Mouse (Mus musculus) cerebellum, adult 11 months (tissue): ENCODE measurements around the gene Smyd2.
A peak's percentile ranks its signal among the peaks of the same experiment; 100 is the strongest.

Source experiments
- DNase-seq: peaks from one replicate; pipeline ENCODE4 v3.0.0; 2022

The Smyd2 gene

DNA sequence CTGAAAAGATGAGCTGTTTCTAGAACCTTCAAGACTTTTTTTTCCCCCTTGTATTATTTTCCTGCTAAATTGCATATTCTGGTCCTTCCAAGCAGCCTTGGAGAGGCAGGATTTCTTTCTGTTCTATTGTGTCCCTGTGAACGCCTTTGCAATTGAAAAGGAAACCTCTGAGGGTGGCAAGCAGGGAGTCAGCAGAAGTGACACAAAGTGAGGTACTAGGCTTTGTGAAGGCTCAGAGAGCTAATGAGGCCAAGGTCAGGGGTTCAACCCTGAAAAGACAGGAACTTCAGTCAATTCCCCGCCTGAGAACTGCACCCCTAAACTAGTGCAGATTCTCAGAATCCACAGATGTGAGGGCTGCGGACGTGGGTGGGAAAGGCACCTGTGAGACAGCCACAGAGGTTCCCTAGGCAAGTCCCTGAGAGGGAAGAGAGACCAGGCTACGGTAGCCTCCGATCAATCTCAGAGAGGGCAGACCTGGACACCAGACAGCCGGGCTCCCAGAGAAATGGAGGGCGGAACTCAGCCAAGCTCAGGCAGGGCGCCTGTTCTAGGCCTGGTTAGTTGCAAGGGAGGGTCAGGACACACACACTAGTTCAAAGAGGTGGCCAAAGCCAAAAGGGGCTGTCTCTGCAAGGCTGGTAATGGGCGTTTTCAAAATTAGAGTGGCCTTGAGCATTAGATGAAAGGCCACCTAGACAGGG is 5.6 kb downstream of the Smyd2 start:
- DNase-seq: no peak

DNA sequence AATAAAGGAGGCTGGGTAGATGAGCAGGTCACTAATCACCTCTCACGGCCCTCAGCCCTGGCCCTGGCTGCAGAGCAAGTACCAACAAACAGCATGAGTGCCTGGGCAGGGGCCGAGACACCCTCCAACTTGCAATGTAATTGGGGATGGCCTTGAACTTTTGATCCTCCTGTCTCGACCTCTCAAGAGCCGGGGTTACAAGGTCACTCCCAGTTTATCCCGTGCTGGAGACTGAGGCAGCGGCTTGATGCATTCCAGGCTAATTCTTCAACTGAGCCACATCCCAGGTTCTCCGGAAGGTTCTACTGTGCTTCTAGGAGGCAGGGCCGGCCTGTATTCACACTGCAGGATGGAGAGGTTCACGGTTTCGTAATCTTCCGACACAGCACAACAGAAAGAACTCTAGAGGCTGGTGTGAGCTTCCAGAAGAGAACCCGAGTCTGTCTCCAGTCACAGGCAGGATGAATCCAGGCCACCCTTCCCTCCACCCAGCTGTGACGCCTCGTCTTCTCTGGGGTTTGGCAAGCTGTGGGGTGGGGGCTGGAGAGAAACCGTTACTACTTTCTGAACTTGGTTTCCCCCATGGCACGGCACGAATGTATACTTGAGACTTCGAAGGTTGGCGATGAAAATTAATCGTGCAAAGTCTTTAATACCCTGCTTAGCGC is 8.9 kb downstream of the Smyd2 start:
- no peak for DNase-seq

DNA sequence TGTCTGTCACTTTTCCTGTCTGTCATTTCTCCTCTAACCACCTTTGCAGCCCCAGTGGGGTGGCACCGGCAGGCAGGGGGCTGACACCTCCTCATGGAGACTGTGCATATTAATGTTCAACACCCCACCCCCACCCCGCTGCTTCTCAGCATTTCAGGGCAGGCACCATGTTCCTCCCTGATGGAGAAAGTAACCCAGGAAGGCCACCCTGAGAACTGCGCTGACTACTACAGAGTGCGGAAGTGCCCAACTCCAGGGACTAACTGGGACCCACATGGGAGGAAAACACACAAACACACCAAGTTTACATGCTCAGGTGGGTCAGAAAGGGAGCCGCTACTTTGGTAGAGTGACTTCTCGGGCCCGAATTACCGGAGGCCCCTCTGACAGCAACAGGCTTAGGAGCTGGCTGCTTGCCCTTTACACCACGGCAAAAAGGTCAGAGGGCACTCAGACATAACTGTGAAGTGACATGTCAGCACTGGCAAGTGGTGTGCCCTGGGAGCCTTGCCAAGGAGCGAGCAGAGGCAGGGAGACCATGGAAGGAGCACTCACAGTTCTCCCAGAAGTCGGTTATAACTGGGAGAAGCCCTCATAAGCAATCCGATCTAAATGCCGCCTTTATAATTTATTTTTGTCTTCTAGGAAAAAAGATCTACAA is 11.3 kb downstream of the Smyd2 start:
- DNase-seq: no peak

DNA sequence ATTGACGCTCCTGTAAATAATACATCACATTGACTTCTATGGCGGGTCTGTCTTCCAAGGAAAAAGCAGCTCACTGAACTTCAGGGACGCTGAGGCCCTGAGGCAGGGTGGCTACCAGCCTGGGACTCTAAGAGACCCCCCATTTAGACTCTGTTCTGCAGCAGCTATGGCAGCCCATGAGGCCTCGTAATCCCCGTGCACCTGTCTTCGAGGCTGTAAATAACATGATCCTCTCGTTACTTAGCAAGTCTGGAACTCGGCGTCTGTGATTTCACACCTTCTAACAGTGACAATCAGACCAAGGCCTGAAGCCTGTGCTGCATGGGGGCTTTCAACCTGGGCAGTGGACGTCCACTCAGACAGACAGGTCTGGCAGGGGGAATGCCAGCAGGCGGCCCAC is 19.0 kb downstream of the Smyd2 start:
- no peak for DNase-seq

DNA sequence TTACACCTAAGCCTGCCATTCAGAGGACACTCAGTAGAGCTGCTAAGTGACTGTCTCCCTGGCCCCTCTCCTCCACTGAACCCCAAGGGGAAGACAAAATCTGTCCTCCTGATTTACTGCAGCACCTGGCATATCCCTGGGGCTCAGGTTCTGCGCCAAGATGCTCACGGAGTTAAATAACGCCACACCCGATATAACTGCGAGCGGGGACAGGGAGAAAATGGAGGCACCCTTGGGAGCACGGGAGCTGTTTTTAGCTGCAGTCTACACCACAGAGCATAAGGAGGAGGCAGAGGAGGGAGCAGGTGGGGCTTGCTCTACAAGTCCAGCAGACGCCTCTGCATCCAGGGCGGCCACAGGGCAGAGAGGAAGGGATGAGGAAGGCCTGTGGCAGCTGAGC is 19.8 kb downstream of the Smyd2 start:
- DNase-seq: no peak

DNA sequence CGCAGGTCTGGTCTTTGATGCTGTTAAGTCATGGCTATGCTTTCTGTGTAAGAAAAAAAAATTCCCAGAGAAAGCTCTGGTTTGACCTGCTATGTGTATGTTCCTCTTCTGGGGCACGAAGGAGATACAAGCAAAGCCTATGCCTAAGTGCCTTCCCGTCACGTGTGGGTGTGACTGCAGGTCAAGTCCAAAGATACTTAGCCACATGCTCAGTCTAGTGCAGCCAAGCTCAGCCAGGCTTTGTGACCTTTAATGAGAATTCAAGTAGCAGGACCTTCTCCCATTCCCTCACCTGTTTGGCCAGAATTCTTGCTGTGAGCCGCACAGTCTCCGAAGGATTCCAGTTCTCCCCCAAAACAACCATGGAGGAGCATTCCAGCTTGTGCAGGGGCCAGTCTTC is 22.6 kb downstream of the Smyd2 start:
- DNase-seq: no peak

DNA sequence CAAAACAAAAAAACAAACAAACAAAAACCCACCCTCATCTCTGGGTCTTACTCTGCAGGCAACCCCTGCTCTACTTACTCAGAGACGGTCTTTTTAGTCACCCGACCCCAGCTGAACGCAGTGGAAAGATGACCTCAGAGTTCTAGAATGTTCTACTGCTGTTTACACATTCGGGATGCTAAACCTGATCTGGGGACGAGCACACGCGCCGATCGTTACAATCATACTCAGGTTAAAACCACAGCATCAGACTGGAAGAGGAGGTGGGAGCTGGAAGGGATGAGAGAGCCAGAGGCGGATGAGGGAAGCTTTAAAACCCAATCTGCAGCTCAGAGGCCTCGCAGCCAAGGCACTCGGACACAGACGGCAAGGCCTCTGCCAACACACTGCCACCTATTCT is 23.5 kb downstream of the Smyd2 start:
- no peak for DNase-seq

DNA sequence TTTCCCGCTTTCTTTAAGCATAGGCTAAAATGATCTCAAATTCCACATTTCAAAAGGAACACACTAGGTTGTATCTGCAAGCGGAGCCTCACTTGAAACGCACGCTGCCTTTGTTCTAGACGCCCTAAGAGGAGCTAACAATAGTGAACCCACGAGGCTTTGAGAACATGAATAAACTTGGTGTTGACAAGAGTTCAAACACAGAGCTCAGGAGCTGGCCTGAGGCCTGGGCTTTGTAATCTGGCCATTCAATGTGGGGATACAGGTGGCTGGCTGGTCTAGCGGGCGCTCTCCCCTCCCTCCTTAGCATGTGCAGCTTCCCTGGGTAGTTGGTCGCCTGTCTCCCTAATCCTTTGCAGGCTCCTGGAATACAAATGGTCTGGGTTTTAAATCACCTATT is 24.3 kb downstream of the Smyd2 start:
- DNase-seq: no peak

DNA sequence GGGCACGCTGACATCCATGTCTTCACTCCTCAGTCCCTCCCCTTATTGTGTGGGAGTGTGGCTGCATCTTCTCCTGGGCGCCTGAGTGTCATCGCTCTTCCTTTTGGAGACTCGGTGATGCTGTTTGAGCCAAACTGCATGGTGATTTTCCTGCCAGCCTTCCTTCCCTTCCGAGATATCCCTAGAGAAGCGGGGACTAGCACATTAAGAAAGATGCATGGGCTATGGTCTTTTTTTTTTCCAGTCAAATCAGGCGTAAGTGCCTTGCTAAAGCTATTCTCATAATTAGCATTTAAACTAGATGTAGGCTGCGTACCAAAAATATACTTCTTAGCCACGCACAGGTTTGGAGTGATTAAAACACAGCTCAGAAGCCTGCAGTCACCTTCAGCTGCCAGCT is 28.0 kb downstream of the Smyd2 start:
- no peak for DNase-seq

DNA sequence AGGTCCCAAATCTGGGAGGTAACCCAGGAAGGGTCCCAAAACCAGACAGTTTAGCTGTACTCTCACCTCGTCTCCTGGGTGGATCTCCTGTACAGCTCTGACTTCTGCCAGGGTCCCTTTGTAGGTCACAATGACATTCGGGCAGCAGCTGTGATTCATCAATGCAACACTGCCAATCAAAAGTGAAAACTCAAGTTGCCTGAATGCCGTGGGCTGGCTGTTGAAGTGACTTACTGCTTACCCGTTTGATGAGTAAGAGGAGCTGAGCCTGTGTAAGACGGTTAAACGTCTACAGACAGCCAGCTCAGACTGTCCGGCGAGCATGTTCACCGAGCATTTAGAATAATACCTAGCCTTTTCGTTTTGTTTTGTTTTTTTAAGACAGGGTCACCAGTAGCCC is 33.4 kb downstream of the Smyd2 start:
- DNase-seq: no peak

DNA sequence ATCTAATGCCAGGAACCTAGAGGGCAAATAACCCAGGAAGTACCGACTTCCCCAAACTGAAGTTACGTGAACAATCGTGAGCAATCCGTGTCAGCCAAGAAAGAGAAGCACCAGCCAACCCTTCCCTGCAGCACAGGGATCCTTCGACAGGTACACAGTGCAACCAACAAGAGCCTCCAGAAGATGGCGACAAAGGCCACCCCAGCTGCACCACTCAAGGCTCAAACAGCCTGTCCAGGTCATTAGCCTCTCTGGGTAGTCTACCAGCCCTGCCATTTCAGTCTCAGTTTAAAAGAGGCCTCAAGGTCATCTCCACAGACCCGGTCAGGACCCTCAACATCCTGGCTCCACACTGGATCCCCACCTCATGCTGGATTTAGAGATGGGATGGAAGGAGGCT is 34.6 kb downstream of the Smyd2 start:
- DNase-seq: peak; percentile 69

DNA sequence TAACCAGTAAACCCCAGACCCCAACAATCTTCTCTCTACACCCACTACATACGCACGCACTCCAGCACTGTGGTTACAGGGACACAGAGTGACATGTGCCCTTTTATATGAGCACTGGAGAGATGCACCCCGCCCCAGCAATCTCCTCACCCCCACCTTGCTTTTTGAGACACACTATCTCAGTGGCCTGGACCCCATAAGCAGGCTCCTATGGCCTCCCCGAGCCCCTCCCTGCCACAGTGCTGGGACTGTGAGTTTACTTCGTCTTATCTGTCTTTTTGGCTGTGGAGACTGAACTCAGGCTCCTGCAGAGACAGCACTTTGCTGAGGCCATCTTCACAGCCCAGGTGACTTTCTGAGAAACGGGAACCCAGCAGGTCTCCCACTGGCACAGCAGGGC is 36.2 kb downstream of the Smyd2 start:
- no peak for DNase-seq

DNA sequence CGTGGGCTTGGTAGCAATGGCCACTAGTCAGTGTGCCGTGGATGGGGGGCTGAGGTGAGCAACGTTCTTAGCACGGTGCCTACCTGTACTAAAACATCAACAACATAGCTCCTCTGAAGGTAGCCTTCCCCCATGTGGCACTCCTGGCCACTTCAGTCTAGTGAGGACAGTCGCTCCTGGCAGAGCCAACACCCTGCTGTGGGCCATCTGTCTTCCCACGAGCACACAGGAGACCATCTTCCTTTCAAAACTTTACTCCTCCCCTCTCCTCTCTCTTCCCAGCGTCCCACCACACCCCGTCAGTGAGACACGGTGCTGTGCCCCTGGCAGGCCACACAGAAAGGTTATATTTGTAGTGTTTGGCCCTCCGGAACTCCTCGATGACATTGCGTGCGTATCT is 37.2 kb downstream of the Smyd2 start:
- DNase-seq: peak; percentile 74

DNA sequence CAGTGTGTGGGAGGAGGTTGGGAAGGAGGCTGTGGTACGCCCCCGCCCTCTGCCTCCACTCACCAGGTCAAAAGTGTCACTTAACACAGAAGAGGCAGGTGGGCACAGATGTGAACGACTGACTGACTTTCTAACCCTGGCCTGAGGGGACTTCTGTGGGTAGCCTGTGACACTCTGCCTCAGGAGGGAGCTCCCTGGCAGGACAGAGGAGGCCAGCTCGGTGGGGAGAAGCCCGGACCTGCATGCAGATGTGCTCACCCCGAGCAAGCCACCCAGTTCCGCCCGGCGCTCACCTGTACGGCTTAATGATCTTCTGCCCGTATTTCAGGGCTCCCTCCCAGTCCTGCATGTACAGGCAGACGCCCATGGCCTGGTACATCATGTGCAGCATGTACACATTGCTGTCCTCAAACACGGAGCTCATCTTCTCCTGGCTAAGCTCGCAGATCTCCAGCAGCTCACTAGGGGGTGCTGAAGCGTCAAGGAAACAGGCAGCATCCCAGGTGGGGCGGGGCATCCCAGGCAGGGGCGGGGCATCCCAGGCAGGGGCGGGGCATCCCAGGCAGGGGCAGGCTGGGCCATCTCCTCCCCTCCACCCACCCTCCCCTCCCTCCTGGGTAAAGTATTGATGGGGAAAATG is 38.5 kb downstream of the Smyd2 start:
- peak; percentile 31 for DNase-seq

DNA sequence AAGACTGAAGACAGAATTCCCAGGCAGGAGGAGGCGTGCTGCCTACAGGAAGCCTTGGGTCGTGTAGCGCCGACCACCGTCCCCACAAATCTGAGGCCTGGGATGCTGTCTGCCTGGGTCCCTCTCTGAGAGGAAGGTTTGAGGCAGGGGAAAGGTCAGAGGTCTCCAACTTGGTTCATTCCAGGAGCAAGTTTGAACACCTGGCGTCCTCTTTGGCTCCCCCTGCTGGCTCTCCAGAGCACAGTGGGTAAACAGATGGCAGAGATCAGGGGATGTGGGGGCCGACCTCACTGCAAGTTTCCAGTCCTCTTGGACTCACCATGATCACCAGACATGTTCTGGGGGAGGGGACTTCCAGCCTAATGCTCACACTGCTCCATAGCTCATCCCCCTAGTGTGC is 39.3 kb downstream of the Smyd2 start:
- peak; percentile 37 for DNase-seq

DNA sequence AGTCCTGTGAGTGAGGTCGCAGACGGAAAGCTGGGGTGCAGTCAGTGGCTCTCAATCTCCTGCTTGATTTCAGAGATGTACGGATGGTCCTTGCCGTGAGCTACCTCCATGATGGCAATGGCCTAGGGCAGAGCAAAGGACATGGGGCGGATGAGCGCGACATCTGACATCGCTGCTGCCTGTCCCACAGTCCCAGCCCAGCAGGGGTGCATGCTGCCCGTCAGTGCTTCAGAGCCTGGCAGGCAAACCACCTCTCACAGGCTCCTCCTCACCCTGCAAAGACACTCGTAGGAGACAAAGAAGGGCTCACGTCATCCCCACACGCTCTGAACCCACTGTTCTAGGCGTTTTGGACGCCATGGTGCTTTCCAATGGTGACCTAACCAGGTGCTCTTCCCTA is 41.4 kb downstream of the Smyd2 start:
- DNase-seq: no peak

DNA sequence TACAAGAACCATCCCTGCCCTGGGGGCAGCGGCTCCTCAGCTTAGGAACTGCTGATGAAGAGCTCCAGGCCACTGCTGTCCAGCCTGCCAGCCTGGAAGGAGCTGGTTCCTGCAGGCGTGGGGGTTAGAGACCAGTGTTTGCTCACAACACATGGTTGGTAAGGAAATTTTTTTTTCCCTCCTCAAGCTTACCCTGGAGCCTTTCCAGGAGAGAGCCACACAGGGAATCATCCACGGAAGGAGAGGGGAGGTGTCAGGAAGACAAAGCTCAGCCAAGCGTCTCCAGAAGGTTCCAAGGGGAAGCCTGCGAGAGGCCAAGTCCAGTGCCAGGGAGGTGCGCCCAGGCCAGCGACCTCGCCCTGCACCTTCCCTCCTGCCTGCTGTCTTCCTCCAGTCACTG is 42.2 kb downstream of the Smyd2 start:
- DNase-seq: peak; percentile 50

DNA sequence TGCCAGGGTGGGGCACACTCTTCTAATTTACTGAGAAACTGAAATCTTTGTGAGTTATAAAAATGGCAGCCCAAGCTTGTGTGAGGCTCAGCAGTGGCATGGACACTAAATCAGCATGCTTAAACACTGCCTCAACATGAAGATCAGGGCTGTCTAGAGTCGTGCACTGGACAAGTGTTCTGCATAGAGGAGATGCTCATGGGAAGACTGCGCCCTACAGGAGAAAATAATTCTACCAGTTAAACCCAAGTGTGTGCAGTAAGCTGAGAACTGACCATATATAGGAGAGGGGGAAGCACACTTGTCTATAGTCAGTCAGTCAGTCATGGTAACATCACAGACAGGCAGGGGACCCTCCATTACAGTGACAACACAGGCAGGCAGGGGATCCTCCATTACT is 43.0 kb downstream of the Smyd2 start:
- DNase-seq: no peak

DNA sequence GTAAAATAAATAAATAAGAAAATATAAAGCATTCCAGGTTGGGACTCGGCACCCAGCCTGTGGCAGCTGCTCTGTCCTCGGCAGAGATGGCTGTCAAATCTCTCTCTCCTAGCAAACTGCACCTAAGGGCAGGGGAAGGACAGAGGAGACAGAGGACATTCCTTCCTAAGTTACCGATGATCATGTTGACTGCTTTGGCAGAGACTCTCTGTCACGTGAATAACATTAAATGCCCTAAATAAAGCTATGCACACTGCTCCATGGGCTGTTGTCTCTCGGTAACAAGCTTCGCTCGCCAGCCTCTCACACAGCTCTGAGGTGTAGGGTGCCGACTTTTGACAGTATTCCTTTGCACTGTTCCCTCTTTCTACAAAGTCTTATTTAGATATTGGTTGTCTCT is 46.0 kb downstream of the Smyd2 start:
- no peak for DNase-seq

DNA sequence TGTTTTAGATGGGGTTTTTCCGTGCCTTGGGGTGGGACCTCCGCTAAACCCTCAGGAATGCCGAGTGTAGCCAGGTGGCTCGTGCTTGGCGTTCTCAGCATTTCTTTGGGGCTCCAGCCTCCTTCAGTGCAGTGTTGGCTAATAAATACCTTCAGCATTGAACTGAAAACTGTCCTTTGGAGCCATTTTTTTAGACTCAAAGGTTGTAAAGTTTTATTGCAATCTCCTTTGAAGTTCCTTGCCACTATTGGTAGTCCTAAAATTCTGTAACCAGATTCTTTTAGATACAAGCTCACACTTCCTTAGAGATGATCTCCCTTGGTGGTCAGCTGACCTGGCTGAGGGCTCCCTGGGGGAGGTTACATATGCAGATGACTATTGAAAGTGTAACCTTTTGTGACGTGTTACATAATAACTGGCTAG is 46.7 kb downstream of the Smyd2 start:
- no peak for DNase-seq

DNA sequence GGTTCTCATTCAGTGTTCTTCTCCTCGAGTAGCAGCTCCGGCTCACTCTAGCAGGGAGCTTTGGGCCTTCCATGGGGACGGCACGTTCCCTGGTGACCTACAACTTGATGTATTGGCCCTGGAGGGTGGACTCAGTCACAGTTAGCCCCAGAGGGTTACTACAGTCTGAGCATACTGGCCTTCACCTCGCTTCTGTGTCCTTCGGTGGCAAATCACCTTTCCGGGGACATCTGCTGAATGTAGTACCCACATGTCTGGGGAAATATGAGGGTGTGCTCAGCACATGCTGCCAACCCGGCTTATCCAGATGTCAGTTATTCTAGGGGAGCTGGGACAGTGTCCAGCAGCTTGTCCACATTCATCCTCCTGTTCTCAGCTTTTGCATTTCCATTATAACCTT is 48.6 kb downstream of the Smyd2 start:
- no peak for DNase-seq

DNA sequence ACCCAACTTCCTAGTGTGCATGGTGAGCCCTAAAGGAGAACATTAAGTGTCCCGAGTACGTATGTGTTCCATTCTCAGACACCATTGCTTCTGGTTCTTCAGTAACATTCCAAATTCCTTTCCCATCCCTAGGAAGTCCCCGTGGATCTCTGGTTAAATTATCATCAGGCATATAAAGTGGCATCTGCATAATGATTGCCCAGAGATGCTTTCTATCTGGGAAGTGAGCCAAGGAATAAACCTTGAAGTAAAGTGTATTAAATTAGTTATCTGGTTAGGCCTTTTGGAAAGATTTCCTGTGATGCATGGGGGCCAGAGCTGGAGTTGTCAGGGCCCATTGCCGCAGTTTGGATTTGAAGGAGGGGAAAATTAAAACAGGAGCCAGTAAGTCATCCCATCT is 50.1 kb downstream of the Smyd2 start:
- no peak for DNase-seq

DNA sequence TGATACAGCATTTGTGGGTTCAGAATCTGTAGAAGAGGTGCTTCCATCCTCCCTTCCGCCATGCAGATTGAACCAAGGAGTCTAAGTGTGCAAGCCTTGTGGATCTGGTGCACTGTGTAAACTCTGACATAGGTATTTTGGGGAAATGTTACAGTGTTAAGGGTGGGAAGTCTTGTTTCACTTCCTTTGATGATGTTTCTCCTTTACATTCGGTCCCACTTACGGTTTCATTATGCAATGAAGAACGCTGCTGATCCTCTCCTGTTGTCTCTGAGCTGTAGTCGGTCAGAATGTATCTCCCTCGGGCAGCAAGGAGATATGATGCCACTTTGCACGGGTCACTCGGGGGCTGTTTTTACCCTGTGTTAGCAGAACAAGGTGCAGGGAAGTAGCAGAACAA is 50.5 kb downstream of the Smyd2 start:
- no peak for DNase-seq

DNA sequence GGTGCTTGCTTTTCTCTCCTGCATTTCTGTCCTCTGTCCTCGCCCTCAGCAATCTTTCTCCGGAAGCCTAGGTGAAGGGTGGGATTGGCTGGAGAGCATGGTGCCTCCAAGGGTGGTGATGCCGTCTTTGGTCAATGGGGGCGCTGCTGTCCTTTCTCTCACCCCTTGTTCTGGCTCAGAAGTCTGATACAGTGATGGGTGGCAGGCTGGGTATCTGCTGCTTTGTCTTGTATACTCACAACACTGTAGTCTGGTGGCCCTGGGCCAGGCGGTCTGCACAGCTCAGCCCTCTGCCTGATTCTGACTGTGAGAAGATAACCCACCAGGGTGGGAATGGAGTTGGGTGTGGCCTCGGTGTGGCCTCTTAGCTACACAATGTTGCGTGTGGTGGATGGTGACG is 51.6 kb downstream of the Smyd2 start:
- no peak for DNase-seq
